Mouse (Mus musculus): ENCODE measurements around the gene Pdgfc. TPM values are rescaled to one million over a fixed set of nuclear protein-coding genes. Genes with fewer than 3 reads are reported as not detected.
"Not testable (repeated sequence)": the region's sequence is repeated elsewhere in the genome, so short reads cannot be mapped to it uniquely, and the experiment has no call there.

The Pdgfc gene
- total RNA-seq, 2 experiments from 2014 or later: 1.3 to 1.6 TPM

DNA sequence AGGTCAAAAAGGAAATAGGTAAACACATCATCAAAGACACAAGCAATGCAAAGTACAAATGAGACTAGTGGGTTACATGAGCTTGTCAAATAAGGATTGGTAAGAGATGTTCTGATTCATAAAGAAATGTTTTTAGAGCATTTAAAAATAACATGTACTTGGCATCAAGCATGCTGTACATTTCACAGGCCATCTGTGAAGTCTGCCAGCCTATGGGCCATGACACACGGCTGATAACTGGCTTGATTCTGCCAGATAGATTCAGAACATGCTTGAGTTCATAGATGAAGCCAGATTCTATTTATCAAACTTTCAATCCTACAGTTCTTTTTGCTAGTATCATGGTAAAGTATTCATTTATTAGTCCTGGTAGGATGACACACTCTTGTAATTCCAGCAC lies 101.8 kb downstream of the Pdgfc start:
- DNase-seq; intact Hi-C loops (cut with DNase I): not testable (repeated sequence)

DNA sequence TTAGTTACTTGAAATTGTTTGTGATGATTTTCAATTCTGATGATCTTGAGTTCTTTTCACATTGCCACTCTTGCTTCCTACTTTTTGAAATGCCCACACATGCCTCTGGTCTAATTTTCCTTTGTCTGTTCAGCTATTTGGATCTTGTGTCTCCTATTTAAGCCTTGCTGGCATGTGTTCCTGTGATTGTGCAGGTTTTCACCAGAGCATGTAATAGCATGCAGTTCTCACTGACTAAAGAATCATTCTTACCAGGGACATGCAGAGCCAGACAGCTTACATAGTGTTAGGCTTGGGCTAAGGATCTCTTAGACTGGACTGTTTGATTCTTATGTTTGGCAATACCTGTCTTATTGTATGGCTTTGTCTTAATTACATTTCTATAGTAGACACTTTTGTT lies 107.5 kb downstream of the Pdgfc start:
- intact Hi-C loops (cut with DNase I): no loop called here
- DNase-seq: no peak

DNA sequence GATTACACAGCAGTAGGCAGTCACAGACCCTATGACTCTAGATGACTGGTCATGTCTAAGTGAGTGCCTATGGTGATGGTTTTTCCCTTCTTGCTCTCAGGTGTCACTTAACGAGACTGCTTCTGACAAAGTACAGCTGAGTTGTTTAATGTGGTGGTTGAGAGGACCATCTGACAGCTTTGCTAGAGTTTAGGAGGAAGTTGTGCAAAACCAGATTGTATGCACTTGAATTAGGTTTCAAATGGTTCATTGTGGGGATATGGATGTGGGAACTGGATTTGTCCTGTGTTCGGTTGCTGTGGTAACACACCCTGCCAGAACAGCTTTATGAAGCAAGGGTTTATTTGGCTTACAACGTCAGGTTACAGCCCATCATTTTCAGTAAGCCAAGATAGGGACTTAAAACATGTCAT lies 112.9 kb downstream of the Pdgfc start:
- no peak for DNase-seq
- intact Hi-C loops (cut with DNase I): no loop called here

GRCm38 (mm10) chr3:81150228-81150627 lies 114.0 kb downstream of the Pdgfc start:
- intact Hi-C loops (cut with DNase I): no loop called here
- no peak for DNase-seq

- DNase-seq: no peak
- intact Hi-C loops (cut with DNase I): no loop called here
Observed at GRCm38 (mm10) chr3:81154420-81154819, 118.2 kb downstream of the Pdgfc start.

- DNase-seq: no peak
- intact Hi-C loops (cut with DNase I): no loop called here
Observed at GRCm38 (mm10) chr3:81160457-81161165, 124.4 kb downstream of the Pdgfc start.

DNA sequence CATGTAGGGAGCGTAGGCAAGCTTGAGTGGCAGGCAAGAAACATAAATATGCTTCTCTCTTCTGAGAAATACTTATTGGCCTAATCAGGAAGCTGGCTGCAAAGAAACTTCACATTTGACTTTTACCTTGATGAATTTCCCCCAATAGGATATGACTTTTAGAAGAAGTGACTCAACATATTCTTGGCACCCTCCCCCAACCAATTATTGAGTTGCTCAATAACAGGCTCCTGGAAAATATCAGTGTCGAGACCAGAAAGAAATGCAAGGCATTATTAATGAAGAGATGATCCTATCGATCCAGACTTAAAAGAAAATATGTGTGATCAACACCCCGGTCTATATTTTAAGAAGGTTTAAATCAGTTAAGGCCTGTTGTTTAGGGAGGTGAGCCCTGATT lies 125.9 kb downstream of the Pdgfc start:
- intact Hi-C loops (cut with DNase I): no loop called here
- no peak for DNase-seq

DNA sequence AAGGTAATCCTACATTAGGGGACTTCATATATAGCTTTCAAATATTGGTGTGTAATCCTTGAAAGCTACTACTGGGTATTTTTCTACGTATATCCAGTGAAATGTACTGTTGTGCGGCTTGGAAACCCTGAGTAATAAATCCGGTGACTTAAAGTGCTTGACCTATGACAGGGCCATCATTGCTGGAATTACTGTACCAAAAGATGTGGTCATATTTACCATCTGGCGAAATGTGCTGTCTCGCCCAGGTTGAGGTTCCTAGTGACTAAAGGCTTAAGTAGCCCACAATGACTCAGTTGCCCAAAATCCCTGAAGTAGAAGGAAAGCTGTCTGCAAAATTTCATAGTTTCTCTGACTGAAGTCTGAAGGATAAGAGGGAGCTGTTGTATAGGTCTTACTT lies 127.9 kb downstream of the Pdgfc start:
- no peak for DNase-seq
- intact Hi-C loops (cut with DNase I): no loop called here

GRCm38 (mm10) chr3:81170073-81170809 lies 134.0 kb downstream of the Pdgfc start:
- intact Hi-C loops (cut with DNase I): no loop called here
- no peak for DNase-seq

DNA sequence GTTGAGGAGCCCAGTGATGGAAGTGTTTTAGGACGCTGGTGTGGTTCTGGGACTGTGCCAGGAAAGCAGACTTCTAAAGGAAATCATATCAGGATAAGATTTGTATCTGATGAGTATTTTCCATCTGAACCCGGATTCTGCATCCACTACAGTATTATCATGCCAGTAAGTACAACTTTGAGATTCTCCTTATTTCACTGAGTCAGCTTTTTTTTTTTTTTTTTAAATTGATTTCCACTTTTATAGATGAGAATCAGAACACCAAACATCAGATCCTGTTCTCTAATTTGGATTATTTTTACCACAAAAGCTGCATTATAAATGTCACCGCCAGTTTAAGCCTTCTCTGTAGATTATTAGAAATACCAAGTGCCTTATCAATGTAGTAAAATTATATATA lies 138.6 kb downstream of the Pdgfc start:
- intact Hi-C loops (cut with DNase I): no loop called here
- no peak for DNase-seq

- no peak for DNase-seq
- intact Hi-C loops (cut with DNase I): no loop called here
Observed at GRCm38 (mm10) chr3:81181319-81182013, 145.2 kb downstream of the Pdgfc start.

DNA sequence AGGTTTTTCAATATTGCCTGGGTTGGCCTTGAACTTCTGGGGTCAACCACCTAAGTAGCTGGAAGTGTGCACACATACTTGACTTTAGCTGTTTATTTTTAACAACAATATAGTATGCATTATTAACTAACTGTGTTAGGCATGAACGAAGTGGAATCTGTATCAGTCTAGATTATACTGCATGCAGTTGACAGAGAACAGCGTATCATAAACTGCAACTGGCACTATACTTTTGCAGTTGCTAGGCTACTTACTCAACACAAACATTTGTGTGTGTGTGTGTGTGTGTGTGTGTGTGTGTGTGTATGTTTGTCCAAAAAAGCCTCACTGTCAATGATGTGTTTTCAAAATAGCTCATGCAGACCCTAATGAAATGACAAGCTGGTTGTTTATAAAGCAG lies 160.7 kb downstream of the Pdgfc start:
- intact Hi-C loops (cut with DNase I): no loop called here
- DNase-seq: no peak

- DNase-seq: no peak
- intact Hi-C loops (cut with DNase I): no loop called here
Observed at GRCm38 (mm10) chr3:81197644-81198043, 161.4 kb downstream of the Pdgfc start.

- intact Hi-C loops (cut with DNase I): no loop called here
Observed at GRCm38 (mm10) chr3:81200647-81201046, 164.4 kb downstream of the Pdgfc start.

DNA sequence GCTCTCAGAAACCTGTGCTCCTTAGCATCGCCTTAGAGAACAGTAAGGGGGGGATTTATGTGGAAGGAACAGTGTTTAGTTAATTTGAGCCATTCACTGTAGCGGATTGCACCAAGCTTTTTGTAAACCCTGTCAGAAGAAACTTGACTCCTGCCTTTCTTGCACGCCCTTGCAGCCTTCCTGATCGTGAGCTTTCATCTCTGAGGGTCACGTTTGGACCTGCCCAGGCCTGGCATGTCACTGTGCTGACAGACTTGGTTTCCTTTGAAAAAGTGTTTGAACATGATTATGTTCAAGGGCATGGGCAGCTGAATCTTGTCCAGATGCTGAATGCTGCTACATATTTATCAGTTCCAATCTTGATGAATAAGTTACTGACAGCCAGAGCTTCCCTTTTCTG lies 169.0 kb downstream of the Pdgfc start:
- no peak for DNase-seq
- intact Hi-C loops (cut with DNase I): no loop called here

More at GRCm38 (mm10) chr3:81200647-81201046, 164.4 kb downstream of the Pdgfc start:
- DNase-seq: no peak

GRCm38 (mm10) chr3:81208246-81208645 lies 172.0 kb downstream of the Pdgfc start:
- no peak for DNase-seq
- intact Hi-C loops (cut with DNase I): no loop called here

- no peak for DNase-seq
- intact Hi-C loops (cut with DNase I): no loop called here
Observed at GRCm38 (mm10) chr3:81211147-81211546, 174.9 kb downstream of the Pdgfc start.

- DNase-seq: no peak
- intact Hi-C loops (cut with DNase I): no loop called here
Observed at GRCm38 (mm10) chr3:81211666-81212065, 175.4 kb downstream of the Pdgfc start.

- intact Hi-C loops (cut with DNase I): no loop called here
- no peak for DNase-seq
Observed at GRCm38 (mm10) chr3:81215547-81216118, 179.4 kb downstream of the Pdgfc start.

- intact Hi-C loops (cut with DNase I): no loop called here
Observed at GRCm38 (mm10) chr3:81221682-81222081, 185.5 kb downstream of the Pdgfc start.

DNA sequence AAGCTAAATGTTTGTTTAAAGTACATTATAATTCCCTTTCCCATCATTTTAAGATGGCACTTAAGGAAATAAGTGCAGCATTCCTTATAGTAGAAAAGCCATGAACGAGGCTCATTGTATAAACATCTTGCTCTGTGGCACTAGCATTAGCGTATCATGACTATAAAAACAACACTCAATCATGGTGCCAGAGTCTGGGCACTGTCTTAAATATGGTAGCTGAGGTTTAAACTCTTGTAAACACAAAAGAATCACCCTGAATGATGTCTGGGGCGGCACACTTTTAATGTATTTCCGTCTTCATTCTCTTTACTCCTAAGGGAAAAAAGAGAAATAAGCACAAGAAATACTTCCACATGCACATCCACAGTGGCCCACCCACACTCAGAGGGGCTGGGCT lies 192.1 kb downstream of the Pdgfc start:
- intact Hi-C loops (cut with DNase I): no loop called here
- DNase-seq: no peak

More at GRCm38 (mm10) chr3:81221682-81222081, 185.5 kb downstream of the Pdgfc start:
- no peak for DNase-seq
